In genomic region chr5:38158947-38159633, GRCm38 (mm10) we compare ENCODE assay signal across 8 mouse cellular contexts. TPM values are rescaled to one million over a fixed set of nuclear protein-coding genes. Genes with fewer than 3 reads are reported as not detected.
DNase-seq lines count a peak whose midpoint lies in the region; ATAC-seq lines count a peak whose summit lies in the region.

No protein-coding gene starts in this region.

- peak; percentile 76 for DNase-seq in layer of hippocampus, adult 11-12 months (ENCODE audit: low spot score)
- DNase-seq in layer of hippocampus, adult 9-10 months (ENCODE audit: low spot score) = no peak
- DNase-seq in embryonic facial prominence, embryonic 11.5 days (ENCODE audit: low spot score) = peak; percentile 81
- peak; percentile 20 for DNase-seq in heart, adult 8-10 months (ENCODE audit: low spot score)
- DNase-seq in liver, embryonic 11.5 days (ENCODE audit: low spot score) = peak; percentile 51
- DNase-seq in thymus, postnatal 14 days = peak; percentile 72

- H3K36me3 ChIP-seq in embryonic facial prominence, embryonic 11.5 days (replicated peaks; ENCODE audit: control insufficient read depth, insufficient read depth, low read depth, low read length) = peaks cover 22% of the 10 kb centered on the region
- H3K36me3 ChIP-seq in kidney, embryonic 15.5 days = peaks cover 24% of the 10 kb centered on the region
- H3K36me3 ChIP-seq in liver, embryonic 11.5 days (ENCODE audit: control insufficient read depth, insufficient read depth, low read length) = no peaks in the 10 kb centered on the region
- H3K36me3 ChIP-seq in neural tube, embryonic 12.5 days = peaks cover 34% of the 10 kb centered on the region

- ATAC-seq in embryonic facial prominence, embryonic 11.5 days (replicated peaks; ENCODE audit: insufficient number of reproducible peaks, low FRiP score, low TSS enrichment, low read depth) = peak; percentile 58
- peak; percentile 75 for ATAC-seq in kidney, embryonic 15.5 days (replicated peaks; ENCODE audit: low FRiP score)
- ATAC-seq in liver, embryonic 11.5 days (replicated peaks; ENCODE audit: low FRiP score) = peak; percentile 29; the same call in 1 of the 2 replicates
- ATAC-seq in neural tube, embryonic 12.5 days (ENCODE audit: low FRiP score, low read depth) = peak; percentile 77

- H3K27me3 ChIP-seq in embryonic facial prominence, embryonic 11.5 days (ENCODE audit: control insufficient read depth, insufficient read depth, low read length) = peaks cover 4% of the 10 kb centered on the region; the same call in 1 of the 2 replicates
- H3K27me3 ChIP-seq in kidney, embryonic 15.5 days = peaks cover 43% of the 10 kb centered on the region
- peaks cover 59% of the 10 kb centered on the region for H3K27me3 ChIP-seq in liver, embryonic 11.5 days (replicated peaks; ENCODE audit: control insufficient read depth, insufficient read depth, low read length)
- H3K27me3 ChIP-seq in neural tube, embryonic 12.5 days (replicated peaks) = peaks cover 15% of the 10 kb centered on the region

- H3K9me3 ChIP-seq in embryonic facial prominence, embryonic 11.5 days (replicated peaks; ENCODE audit: control insufficient read depth, low read length) = no peaks in the 10 kb centered on the region
- H3K9me3 ChIP-seq in kidney, embryonic 15.5 days (replicated peaks) = no peaks in the 10 kb centered on the region
- H3K9me3 ChIP-seq in liver, embryonic 11.5 days (ENCODE audit: control insufficient read depth, low read length) = no peaks in the 10 kb centered on the region
- H3K9me3 ChIP-seq in neural tube, embryonic 12.5 days = no peaks in the 10 kb centered on the region

- H3K4me3 ChIP-seq in embryonic facial prominence, embryonic 11.5 days (ENCODE audit: low read depth, low read length) = peak overlapping the region; percentile 87
- H3K4me3 ChIP-seq in kidney, embryonic 15.5 days (replicated peaks) = peak overlapping the region; percentile 63
- H3K4me3 ChIP-seq in liver, embryonic 11.5 days (ENCODE audit: low read depth, low read length) = peak overlapping the region; percentile 51
- peak overlapping the region; percentile 75 for H3K4me3 ChIP-seq in neural tube, embryonic 12.5 days

- peak overlapping the region; percentile 84 for H3K4me2 ChIP-seq in embryonic facial prominence, embryonic 11.5 days (ENCODE audit: low read depth, low read length)
- H3K4me2 ChIP-seq in kidney, embryonic 15.5 days = peak overlapping the region; percentile 89
- H3K4me2 ChIP-seq in liver, embryonic 11.5 days = peak overlapping the region; percentile 69
- H3K4me2 ChIP-seq in neural tube, embryonic 12.5 days (replicated peaks) = peak overlapping the region; percentile 77

- no peaks in the 10 kb centered on the region; the same call in none of the 2 replicates for H3K4me1 ChIP-seq in embryonic facial prominence, embryonic 11.5 days (ENCODE audit: control insufficient read depth, insufficient read depth, low read length)
- H3K4me1 ChIP-seq in kidney, embryonic 15.5 days = peaks cover 13% of the 10 kb centered on the region
- 0 out of 2 replicates have a peak, but pooled peaks cover 2% of the 10 kb centered on the region for H3K4me1 ChIP-seq in liver, embryonic 11.5 days (replicated peaks; ENCODE audit: control insufficient read depth, insufficient read depth, low read length)
- peaks cover 42% of the 10 kb centered on the region for H3K4me1 ChIP-seq in neural tube, embryonic 12.5 days

- H3K9ac ChIP-seq in embryonic facial prominence, embryonic 11.5 days (replicated peaks; ENCODE audit: low read length) = peak overlapping the region; percentile 96
- H3K9ac ChIP-seq in kidney, embryonic 15.5 days = peak overlapping the region; percentile 63
- H3K9ac ChIP-seq in liver, embryonic 11.5 days (ENCODE audit: low read depth, low read length) = peak overlapping the region; percentile 46
- peak overlapping the region; percentile 95 for H3K9ac ChIP-seq in neural tube, embryonic 12.5 days

- WGBS in embryonic facial prominence, embryonic 11.5 days = under 1% methylated on average over 71 of the region's 79 CpGs
- WGBS in kidney, embryonic 15.5 days = under 1% methylated on average over 78 of the region's 79 CpGs
- under 1% methylated on average over 75 of the region's 79 CpGs for WGBS in liver, embryonic 11.5 days
- WGBS in neural tube, embryonic 12.5 days = under 1% methylated on average over 72 of the region's 79 CpGs

- H3K27ac ChIP-seq in embryonic facial prominence, embryonic 11.5 days (replicated peaks; ENCODE audit: low read depth, low read length) = peak overlapping the region; percentile 59
- H3K27ac ChIP-seq in kidney, embryonic 15.5 days = no peak overlapping the region
- no peak overlapping the region for H3K27ac ChIP-seq in liver, embryonic 11.5 days (ENCODE audit: low read depth, low read length)
- H3K27ac ChIP-seq in neural tube, embryonic 12.5 days = peak overlapping the region; percentile 51

RNA-seq across cellular contexts. Expression of gene Nsg1, which starts 0.6 kb away (rescaled TPM):
- polyA plus RNA-seq in embryonic facial prominence, embryonic 11.5 days (2014; fragmentation: Nextera tagmentation; extraction: Ambion mirVana) = 59.6 and 67.5 TPM in 2 replicates
- 1 to 10 TPM; 7.0 to 9.4 (median 8.0) TPM for total RNA-seq in heart, adult 8-10 months (2022)
- 69.8 and 77.3 TPM in 2 replicates for polyA plus RNA-seq in kidney, embryonic 15.5 days (2015; fragmentation: Nextera tagmentation; extraction: Ambion mirVana)
- polyA plus RNA-seq in liver, embryonic 11.5 days (2014; fragmentation: Nextera tagmentation; extraction: Ambion mirVana) = 5.6 and 7.8 TPM in 2 replicates
- polyA plus RNA-seq in neural tube, embryonic 12.5 days (2016; fragmentation: Nextera tagmentation; extraction: Ambion mirVana) = 530 and 545 TPM in 2 replicates

Comparison
In these comparisons a context has a peak if more than half of its experiments do, and no peak if none do; other contexts are left out.
1. H3K27ac ChIP-seq: peak in embryonic facial prominence, embryonic 11.5 days (single experiment) and neural tube, embryonic 12.5 days (single experiment); none in kidney, embryonic 15.5 days (single experiment) and liver, embryonic 11.5 days (single experiment).
2. H3K9ac ChIP-seq: peak in every context shown above with its lines; median percentile 96 in embryonic facial prominence, embryonic 11.5 days; 95 in neural tube, embryonic 12.5 days; 63 in kidney, embryonic 15.5 days; 46 in liver, embryonic 11.5 days.
3. Peak in every context shown above with its lines, with median percentiles within 50 percentile points of each other: ATAC-seq, H3K4me2 ChIP-seq and H3K4me3 ChIP-seq.